Mouse (Mus musculus) common myeloid progenitor, adult 5-6 weeks (primary cell): ENCODE data around the gene Cct7. TPM values are rescaled to one million over a fixed set of nuclear protein-coding genes. Genes with fewer than 3 reads are reported as not detected.
"Not testable (repeated sequence)": the region's sequence is repeated elsewhere in the genome, so short reads cannot be mapped to it uniquely, and the experiment has no call there.

Experiments
- ATAC-seq: replicated peaks from 2 replicates; pipeline ENCODE4 v1.8.0; 2016; ENCODE audit warnings: low read depth, mild to moderate bottlenecking, moderate TSS enrichment, inconsistent platforms; ENCODE audit not compliant: poor library complexity, severe bottlenecking
- total RNA-seq: library from RNA; stranded (forward); fragments of 200-1000, 187-1606 nt; gene quantifications from 2 replicates; pipeline ENCODE4 v1.2.3, GENCODE M21; 2017

The Cct7 gene
- 289 and 292 TPM in 2 replicates for total RNA-seq

DNA sequence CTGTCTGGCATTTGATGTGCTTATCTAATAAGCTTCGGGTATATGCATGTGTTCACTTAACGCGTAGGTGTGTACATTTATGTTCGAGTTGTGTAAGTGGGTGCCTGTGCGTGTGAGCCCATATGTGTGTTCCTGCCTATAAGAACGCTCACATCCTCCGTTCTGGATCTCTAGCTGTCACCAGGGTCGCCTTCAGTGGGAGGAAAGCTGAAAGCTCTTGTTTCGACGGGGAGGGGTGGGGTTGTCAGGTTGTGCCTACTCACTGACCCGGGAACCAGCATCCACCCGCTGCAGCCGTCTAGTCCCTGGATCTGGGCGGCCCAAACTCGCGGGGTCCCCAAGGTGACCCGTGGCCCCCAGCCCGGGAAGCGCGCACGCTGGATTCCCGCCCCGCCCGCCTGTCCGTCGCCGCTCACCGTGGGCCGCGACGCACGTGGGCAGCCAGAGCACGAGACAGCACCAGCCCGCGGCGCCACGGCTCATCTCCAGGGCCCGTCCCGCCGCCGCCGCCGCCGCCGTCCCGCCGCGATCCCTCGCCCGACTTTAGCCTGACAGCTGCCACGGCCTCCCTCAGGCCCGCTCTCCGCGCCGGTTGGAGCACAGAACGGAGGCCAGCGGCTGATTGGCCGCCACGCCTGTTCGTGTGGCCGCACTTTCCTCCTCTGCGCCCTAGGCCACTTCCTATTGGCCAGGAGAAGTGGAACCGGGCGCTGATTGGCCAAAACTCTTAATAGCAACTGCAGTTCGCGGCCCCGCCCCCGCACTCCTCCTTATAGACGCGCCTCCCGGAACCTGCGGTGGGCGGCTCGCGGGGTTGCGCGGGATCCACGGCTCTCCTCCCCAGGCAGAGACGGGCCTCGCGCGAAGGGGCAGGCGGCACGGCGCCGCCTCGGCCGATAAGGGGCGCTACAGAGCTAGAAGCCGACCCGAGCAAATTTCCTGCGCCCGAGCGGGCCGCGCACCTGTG, at the start of gene Cct7:
Gene Cct7 (plus strand): TSS at position 818 of the 967 bp plus-strand sequence.
- ATAC-seq: peak; percentile 83

GRCm38 (mm10) chr6:85402613-85403012, 48.7 kb upstream of the Cct7 start:
- ATAC-seq: no peak

GRCm38 (mm10) chr6:85403039-85403438, 48.3 kb upstream of the Cct7 start:
- ATAC-seq: no peak

GRCm38 (mm10) chr6:85409003-85409402, 42.3 kb upstream of the Cct7 start:
- no peak for ATAC-seq

GRCm38 (mm10) chr6:85410771-85411273, 40.5 kb upstream of the Cct7 start:
- ATAC-seq: peak; percentile 81

GRCm38 (mm10) chr6:85415829-85416228, 35.5 kb upstream of the Cct7 start:
- ATAC-seq: no peak

DNA sequence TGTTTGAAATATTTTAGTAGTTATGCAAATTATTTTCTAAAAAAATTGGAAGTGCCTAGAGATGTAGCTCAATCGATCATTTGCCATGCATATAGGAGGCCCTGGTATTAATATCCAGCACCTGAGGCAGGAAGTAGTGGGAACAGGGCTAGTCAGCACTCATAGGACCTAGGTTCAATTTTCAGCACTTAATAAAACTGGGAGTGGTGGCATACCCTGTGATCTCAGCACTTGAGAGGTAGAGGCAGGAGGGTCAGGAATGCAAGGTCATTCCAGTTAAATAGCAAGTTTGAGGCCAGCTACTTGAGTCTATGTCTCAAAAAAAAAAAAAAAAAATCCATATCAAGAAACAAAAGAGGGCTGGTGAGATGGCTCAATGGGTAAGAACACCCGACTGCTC, 32.2 kb upstream of the Cct7 start:
- no peak for ATAC-seq

GRCm38 (mm10) chr6:85423836-85424379, 27.4 kb upstream of the Cct7 start, which contains the start of gene Noto:
Noto (plus strand) TSS chr6:85423886.
- ATAC-seq: no peak

DNA sequence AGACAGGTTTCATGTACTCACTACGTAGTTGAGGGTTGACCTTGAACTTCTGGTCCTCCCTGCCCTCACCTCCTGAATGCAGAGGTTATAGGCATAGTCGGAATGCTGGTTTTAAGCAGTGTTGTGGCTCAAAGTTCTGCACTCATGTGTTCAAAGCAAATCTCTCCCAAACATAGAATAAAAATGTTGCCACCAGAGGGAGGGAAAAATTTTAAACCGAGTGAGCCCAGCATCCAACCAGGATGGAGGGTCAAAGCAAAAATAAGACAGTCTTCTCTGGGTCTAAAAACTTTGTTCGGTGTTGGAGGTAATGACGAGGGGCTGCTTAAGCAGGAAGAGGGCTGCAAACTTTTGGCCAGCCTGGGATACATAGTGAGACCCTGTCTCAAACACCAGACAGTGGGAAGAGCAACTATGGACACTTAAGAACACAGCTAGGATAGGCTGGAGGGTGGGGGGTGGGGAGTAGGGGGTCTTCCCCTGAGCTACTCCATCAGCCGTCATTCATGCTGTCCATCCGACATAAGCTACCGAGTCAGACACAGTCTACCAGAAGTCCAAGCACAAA, 20.0 kb upstream of the Cct7 start:
- peak; percentile 11; the same call in 1 of the 2 replicates for ATAC-seq

- ATAC-seq: peak; percentile 96
Observed at GRCm38 (mm10) chr6:85431842-85432431, 19.4 kb upstream of the Cct7 start, which contains the start of gene Smyd5. Smyd5 (plus strand) TSS chr6:85431989.

GRCm38 (mm10) chr6:85433865-85434264, 17.4 kb upstream of the Cct7 start:
- ATAC-seq: 0 out of 2 replicates have a peak, but pooled peaks have one; percentile 29

DNA sequence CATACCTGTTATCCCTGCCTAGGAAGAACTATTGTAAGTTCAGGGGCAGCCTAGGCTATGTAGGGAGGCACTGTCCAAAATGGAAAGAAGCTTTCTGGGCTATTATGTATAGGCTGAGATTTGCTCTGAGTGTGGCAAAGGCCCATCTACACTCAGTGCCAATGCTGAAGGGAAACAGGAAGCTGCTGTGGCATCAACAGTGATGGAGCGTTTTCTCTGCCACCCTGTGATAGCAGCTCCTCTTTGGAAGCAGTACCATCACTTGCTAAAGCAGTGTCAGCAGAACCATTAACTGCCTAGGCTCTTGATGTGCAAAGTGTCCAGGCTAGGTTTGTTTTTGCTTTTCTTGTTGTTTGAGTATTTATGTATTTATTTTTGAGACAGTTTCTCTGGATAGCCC, 15.1 kb upstream of the Cct7 start:
- ATAC-seq: peak; percentile 56

- no peak for ATAC-seq
Observed at GRCm38 (mm10) chr6:85436631-85437030, 14.7 kb upstream of the Cct7 start.

DNA sequence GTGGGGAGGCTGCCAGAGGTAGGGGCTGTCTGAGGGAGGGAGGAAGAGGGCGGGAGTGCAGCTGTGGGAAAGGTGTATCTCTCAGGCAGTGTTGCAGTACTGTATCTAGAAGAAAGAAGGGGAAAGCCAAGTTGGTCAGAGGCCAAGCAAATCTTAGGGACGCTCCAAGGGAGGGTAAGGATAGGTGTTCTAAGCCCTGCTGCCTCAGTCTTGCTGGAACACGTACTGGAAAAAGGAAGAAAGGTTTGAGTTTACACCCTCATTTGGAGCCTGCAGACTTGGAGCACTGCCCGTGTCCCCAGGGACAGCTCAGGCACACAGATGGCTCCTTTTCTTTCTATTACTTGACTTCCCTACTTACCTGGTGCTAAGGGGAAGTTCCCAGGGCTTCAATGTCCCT, 10.2 kb upstream of the Cct7 start:
- ATAC-seq: no peak

- no peak for ATAC-seq
Observed at GRCm38 (mm10) chr6:85443488-85444233, 7.7 kb upstream of the Cct7 start.

DNA sequence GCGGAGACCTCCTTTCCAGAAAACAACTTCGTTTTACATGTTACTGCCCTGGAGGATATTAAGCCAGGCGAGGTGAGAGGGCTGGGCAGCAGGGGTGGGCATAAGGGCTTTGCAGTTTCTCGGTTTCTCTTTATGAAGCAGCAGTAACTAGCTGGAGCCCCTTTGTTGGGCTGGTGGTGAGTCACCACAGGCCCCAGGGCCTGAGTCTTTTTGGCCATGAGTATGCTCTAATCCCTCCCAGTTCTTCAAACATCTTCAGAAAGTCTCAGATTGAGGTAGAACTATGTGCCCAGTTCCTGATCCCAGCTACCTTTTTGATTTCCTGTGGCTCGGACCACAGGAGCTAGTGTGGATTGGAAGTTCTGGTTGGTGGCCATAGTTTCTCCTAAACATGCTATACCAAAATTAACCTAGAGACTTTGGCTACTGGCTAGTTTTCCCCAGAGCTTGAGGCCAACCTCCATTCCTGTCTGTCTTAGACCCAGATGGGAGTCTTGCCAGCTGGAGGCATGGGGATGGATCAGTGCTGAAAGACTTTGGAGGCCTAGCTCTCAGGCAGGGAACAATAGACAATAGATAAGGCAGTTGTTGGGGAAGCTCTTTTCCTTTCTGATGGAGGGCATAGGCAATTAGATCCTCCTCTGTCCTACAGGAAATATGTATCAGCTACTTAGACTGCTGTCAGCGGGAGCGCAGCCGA, 6.9 kb upstream of the Cct7 start:
- ATAC-seq: no peak

GRCm38 (mm10) chr6:85445286-85445685, 6.0 kb upstream of the Cct7 start:
- ATAC-seq: no peak

- ATAC-seq: no peak
Observed at GRCm38 (mm10) chr6:85447351-85447750, 4.0 kb upstream of the Cct7 start.

- not testable (repeated sequence) for ATAC-seq
Observed at GRCm38 (mm10) chr6:85450140-85450539, 1.2 kb upstream of the Cct7 start.
